Mouse (Mus musculus): Measurements from ENCODE around the gene Cbll1.

Cbll1 gene

GRCm38 (mm10) chr12:31499314-31500131 lies at the start of gene Cbll1:
TSS of gene Cbll1 (minus strand) at chr12:31499616.
- DNase-seq, result peak; percentile 96

GRCm38 (mm10) chr12:31546061-31546460 lies 46.6 kb upstream of the Cbll1 start:
- no peak for DNase-seq

- no peak for DNase-seq
These were observed 45.8 kb upstream of the Cbll1 start for GRCm38 (mm10) chr12:31545219-31545618.

GRCm38 (mm10) chr12:31541541-31541940 lies 42.1 kb upstream of the Cbll1 start:
- DNase-seq, result no peak

GRCm38 (mm10) chr12:31539783-31540182 lies 40.4 kb upstream of the Cbll1 start:
- DNase-seq, result no peak

- no peak for DNase-seq
These were observed 38.3 kb upstream of the Cbll1 start for GRCm38 (mm10) chr12:31537515-31538230.

GRCm38 (mm10) chr12:31534060-31534843 lies 34.8 kb upstream of the Cbll1 start:
- DNase-seq, result no peak

GRCm38 (mm10) chr12:31533218-31533908 lies 33.9 kb upstream of the Cbll1 start:
- DNase-seq, result no peak

- DNase-seq, result no peak
These were observed 32.6 kb upstream of the Cbll1 start for GRCm38 (mm10) chr12:31532054-31532453.

- no peak for DNase-seq
These were observed 28.0 kb upstream of the Cbll1 start for GRCm38 (mm10) chr12:31527407-31527806.

GRCm38 (mm10) chr12:31521371-31521770 lies 22.0 kb upstream of the Cbll1 start:
- DNase-seq, result no peak

GRCm38 (mm10) chr12:31520119-31520518 lies 20.7 kb upstream of the Cbll1 start:
- peak; percentile 62 for DNase-seq

GRCm38 (mm10) chr12:31513724-31514503 lies 14.5 kb upstream of the Cbll1 start:
- DNase-seq, result no peak

- no peak for DNase-seq
These were observed 13.4 kb upstream of the Cbll1 start for GRCm38 (mm10) chr12:31512634-31513411.

GRCm38 (mm10) chr12:31511218-31511617 lies 11.8 kb upstream of the Cbll1 start:
- DNase-seq, result no peak

- no peak for DNase-seq
These were observed 9.1 kb upstream of the Cbll1 start for GRCm38 (mm10) chr12:31508496-31508895.

GRCm38 (mm10) chr12:31507718-31508364 lies 8.4 kb upstream of the Cbll1 start:
- DNase-seq, result no peak

- no peak for DNase-seq
These were observed 3.8 kb upstream of the Cbll1 start for GRCm38 (mm10) chr12:31503211-31503610.

- no peak for DNase-seq
These were observed 1.9 kb upstream of the Cbll1 start for GRCm38 (mm10) chr12:31501266-31501665.

GRCm38 (mm10) chr12:31500196-31500595 lies 780 bp upstream of the Cbll1 start:
- peak; percentile 10 for DNase-seq

- no peak for DNase-seq
These were observed 491 bp downstream of the Cbll1 start for GRCm38 (mm10) chr12:31498936-31499313.

Data from right cerebral cortex, postnatal 4 days (tissue).